Mouse (Mus musculus): ENCODE results near the gene Abhd14a.
A peak's percentile ranks its signal among the peaks of the same experiment; 100 is the strongest.
"Not testable (repeated sequence)": the region's sequence is repeated elsewhere in the genome, so short reads cannot be mapped to it uniquely, and the experiment has no call there.

The Abhd14a gene

GRCm38 (mm10) chr9:106447348-106447747, at the start of gene Abhd14a, which contains the start of gene Abhd14b:
Gene Abhd14a, minus strand, starts transcription at chr9:106447678.
Gene Abhd14b, plus strand, starts transcription at chr9:106447459.
- peak; percentile 94 for DNase-seq

- DNase-seq, result not testable (repeated sequence)
Measured at GRCm38 (mm10) chr9:106487602-106488001, 40.1 kb upstream of the Abhd14a start.

GRCm38 (mm10) chr9:106485076-106485475, 37.6 kb upstream of the Abhd14a start:
- no peak for DNase-seq

GRCm38 (mm10) chr9:106483606-106484005, 36.1 kb upstream of the Abhd14a start:
- DNase-seq, result no peak

- DNase-seq, result no peak
Measured at GRCm38 (mm10) chr9:106483136-106483535, 35.7 kb upstream of the Abhd14a start.

- DNase-seq, result no peak
Measured at GRCm38 (mm10) chr9:106482578-106483115, 35.2 kb upstream of the Abhd14a start.

GRCm38 (mm10) chr9:106481676-106482075, 34.2 kb upstream of the Abhd14a start:
- DNase-seq, result no peak

GRCm38 (mm10) chr9:106481075-106481474, 33.6 kb upstream of the Abhd14a start:
- no peak for DNase-seq

- no peak for DNase-seq
Measured at GRCm38 (mm10) chr9:106480541-106480940, 33.1 kb upstream of the Abhd14a start.

- no peak for DNase-seq
Measured at GRCm38 (mm10) chr9:106478101-106478500, 30.6 kb upstream of the Abhd14a start.

GRCm38 (mm10) chr9:106477649-106478048, 30.2 kb upstream of the Abhd14a start:
- no peak for DNase-seq

- DNase-seq, result peak; percentile 100
Measured at GRCm38 (mm10) chr9:106476924-106477484, 29.5 kb upstream of the Abhd14a start, which contains the start of gene Parp3. Gene Parp3, minus strand, starts transcription at chr9:106476949.

- DNase-seq, result peak; percentile 38
Measured at GRCm38 (mm10) chr9:106476002-106476923, 28.8 kb upstream of the Abhd14a start.

- peak; percentile 5 for DNase-seq
Measured at GRCm38 (mm10) chr9:106475663-106476001, 28.2 kb upstream of the Abhd14a start, which contains the start of gene Rrp9. Gene Rrp9, plus strand, starts transcription at chr9:106475963.

GRCm38 (mm10) chr9:106475046-106475445, 27.6 kb upstream of the Abhd14a start:
- peak; percentile 32 for DNase-seq

GRCm38 (mm10) chr9:106474456-106474855, 27.0 kb upstream of the Abhd14a start:
- DNase-seq, result peak; percentile 52

GRCm38 (mm10) chr9:106473753-106474105, 26.3 kb upstream of the Abhd14a start:
- DNase-seq, result peak; percentile 17

GRCm38 (mm10) chr9:106473081-106473752, 25.7 kb upstream of the Abhd14a start:
- DNase-seq, result peak; percentile 14

GRCm38 (mm10) chr9:106472321-106472720, 24.8 kb upstream of the Abhd14a start:
- DNase-seq, result peak; percentile 33

GRCm38 (mm10) chr9:106471892-106472291, 24.4 kb upstream of the Abhd14a start:
- DNase-seq, result peak; percentile 51

- peak; percentile 17 for DNase-seq
Measured at GRCm38 (mm10) chr9:106470991-106471750, 23.7 kb upstream of the Abhd14a start.

GRCm38 (mm10) chr9:106469776-106470175, 22.3 kb upstream of the Abhd14a start:
- no peak for DNase-seq

Measured in layer of hippocampus, adult 9-11 months (tissue).